Mouse (Mus musculus): ENCODE measurements around the gene Gnat3. TPM values are rescaled to one million over a fixed set of nuclear protein-coding genes. Genes with fewer than 3 reads are reported as not detected.

Gene Gnat3
- polyA plus RNA-seq, 1 experiment = not detected

DNA sequence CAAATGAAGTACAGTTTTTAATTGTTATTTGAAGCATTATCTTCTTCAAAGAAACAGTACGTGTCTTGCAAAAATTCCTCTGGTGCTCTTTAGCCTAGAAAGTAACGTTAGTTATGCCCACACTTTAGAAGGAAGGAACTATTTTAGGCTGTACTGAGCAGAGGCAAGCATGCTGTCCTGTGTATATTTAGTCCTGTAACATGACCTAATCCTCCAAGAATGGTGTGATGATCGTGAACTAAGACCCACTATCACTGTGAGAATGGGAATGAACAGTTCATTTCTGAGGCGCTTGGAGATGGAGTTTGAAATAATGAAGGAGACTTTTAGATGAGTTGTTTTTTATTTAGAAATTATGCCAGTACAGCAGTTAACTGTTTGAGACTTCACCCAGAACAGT is 20.4 kb downstream of the Gnat3 start:
- no peak for TF ChIP-seq CTCF (IDR thresholded peaks at IDR 0.05; ENCODE audit: extremely low read depth, insufficient read depth, insufficient read length, insufficient replicate concordance)
- no peak for TF ChIP-seq POLR2A (IDR thresholded peaks at IDR 0.05; ENCODE audit: low read depth, low read length)
- H3K4me1 ChIP-seq (ENCODE audit: control insufficient read depth, insufficient read depth, insufficient read length) = no peaks in the 10 kb centered on the region
- no peak for DNase-seq (ENCODE audit: low read depth in 1 of 2, low spot score in 2 of 2)
- H3K27ac ChIP-seq (ENCODE audit: insufficient read depth, low read length) = no peak overlapping the region
- H3K4me3 ChIP-seq (ENCODE audit: extremely low read depth, insufficient read depth, insufficient read length) = no peak overlapping the region
- no peaks in the 10 kb centered on the region for H3K36me3 ChIP-seq (ENCODE audit: control insufficient read depth, insufficient read depth, low read length)
- H3K27me3 ChIP-seq (ENCODE audit: control insufficient read depth, insufficient read depth, low read length) = no peaks in the 10 kb centered on the region
- 75% methylated on average over 4 of the region's 4 CpGs for WGBS

GRCm38 (mm10) chr5:17984522-17984921 is 22.2 kb downstream of the Gnat3 start:
- DNase-seq (ENCODE audit: low read depth in 1 of 2, low spot score in 2 of 2) = no peak
- Histone ChIP-seq H3K36me3 (ENCODE audit: control insufficient read depth, insufficient read depth, low read length) (no peaks in the 10 kb centered on the region), H3K4me1 (ENCODE audit: control insufficient read depth, insufficient read depth, insufficient read length) (no peaks in the 10 kb centered on the region), H3K4me3 (ENCODE audit: extremely low read depth, insufficient read depth, insufficient read length) (no peak overlapping the region), H3K27me3 (ENCODE audit: control insufficient read depth, insufficient read depth, low read length) (no peaks in the 10 kb centered on the region), H3K27ac (ENCODE audit: insufficient read depth, low read length) (no peak overlapping the region)
- 84% methylated on average over 3 of the region's 3 CpGs for WGBS
- TF ChIP-seq CTCF (IDR thresholded peaks at IDR 0.05; ENCODE audit: extremely low read depth, insufficient read depth, insufficient read length, insufficient replicate concordance) (no peak), POLR2A (IDR thresholded peaks at IDR 0.05; ENCODE audit: low read depth, low read length) (no peak)

GRCm38 (mm10) chr5:17986611-17987010 is 24.3 kb downstream of the Gnat3 start:
- no peak overlapping the region for H3K27ac ChIP-seq (ENCODE audit: insufficient read depth, low read length)
- WGBS = 86% methylated on average over 3 of the region's 3 CpGs
- no peak for DNase-seq (ENCODE audit: low read depth in 1 of 2, low spot score in 2 of 2)

DNA sequence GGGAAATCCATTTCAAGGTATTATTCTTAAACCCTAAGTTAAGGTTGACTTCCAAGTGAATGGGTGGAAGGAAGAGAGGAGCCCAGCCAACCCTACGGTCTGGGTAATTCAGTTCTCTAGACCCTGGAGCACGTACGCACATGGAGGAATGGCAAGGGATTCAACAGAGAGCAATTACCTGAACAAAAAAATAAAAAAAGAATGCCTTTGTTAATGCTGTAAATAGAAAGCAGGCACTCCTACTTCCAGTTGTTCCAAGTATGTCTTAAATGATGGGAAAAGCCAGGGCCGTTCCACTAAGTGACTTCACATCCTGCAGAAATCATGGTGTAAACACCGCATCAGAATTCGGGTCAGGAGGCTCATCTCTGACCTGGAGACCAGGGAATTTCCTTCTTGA is 28.3 kb downstream of the Gnat3 start:
- H3K36me3 ChIP-seq (ENCODE audit: control insufficient read depth, insufficient read depth, low read length) = no peaks in the 10 kb centered on the region

More at GRCm38 (mm10) chr5:17986611-17987010, 24.3 kb downstream of the Gnat3 start:
- H3K27me3 ChIP-seq (ENCODE audit: control insufficient read depth, insufficient read depth, low read length) = no peaks in the 10 kb centered on the region
- H3K4me1 ChIP-seq (ENCODE audit: control insufficient read depth, insufficient read depth, insufficient read length) = no peaks in the 10 kb centered on the region
- H3K36me3 ChIP-seq (ENCODE audit: control insufficient read depth, insufficient read depth, low read length) = no peaks in the 10 kb centered on the region
- no peak for TF ChIP-seq POLR2A (IDR thresholded peaks at IDR 0.05; ENCODE audit: low read depth, low read length)
- TF ChIP-seq CTCF (IDR thresholded peaks at IDR 0.05; ENCODE audit: extremely low read depth, insufficient read depth, insufficient read length, insufficient replicate concordance) = no peak
- H3K4me3 ChIP-seq (ENCODE audit: extremely low read depth, insufficient read depth, insufficient read length) = no peak overlapping the region

GRCm38 (mm10) chr5:17999570-17999969 is 37.2 kb downstream of the Gnat3 start:
- WGBS = 79% methylated on average over 2 of the region's 2 CpGs
- no peak overlapping the region for H3K27ac ChIP-seq (ENCODE audit: insufficient read depth, low read length)
- no peaks in the 10 kb centered on the region for H3K4me1 ChIP-seq (ENCODE audit: control insufficient read depth, insufficient read depth, insufficient read length)
- TF ChIP-seq POLR2A (IDR thresholded peaks at IDR 0.05; ENCODE audit: low read depth, low read length) = no peak
- TF ChIP-seq CTCF (IDR thresholded peaks at IDR 0.05; ENCODE audit: extremely low read depth, insufficient read depth, insufficient read length, insufficient replicate concordance) = no peak
- H3K36me3 ChIP-seq (ENCODE audit: control insufficient read depth, insufficient read depth, low read length) = no peaks in the 10 kb centered on the region
- H3K27me3 ChIP-seq (ENCODE audit: control insufficient read depth, insufficient read depth, low read length) = no peaks in the 10 kb centered on the region
- DNase-seq (ENCODE audit: low read depth in 1 of 2, low spot score in 2 of 2) = no peak
- H3K4me3 ChIP-seq (ENCODE audit: extremely low read depth, insufficient read depth, insufficient read length) = no peak overlapping the region

More for the DNA sequence above, 28.3 kb downstream of the Gnat3 start:
- no peak for TF ChIP-seq CTCF (IDR thresholded peaks at IDR 0.05; ENCODE audit: extremely low read depth, insufficient read depth, insufficient read length, insufficient replicate concordance)
- no peak for TF ChIP-seq POLR2A (IDR thresholded peaks at IDR 0.05; ENCODE audit: low read depth, low read length)
- H3K4me1 ChIP-seq (ENCODE audit: control insufficient read depth, insufficient read depth, insufficient read length) = no peaks in the 10 kb centered on the region
- DNase-seq (ENCODE audit: low read depth in 1 of 2, low spot score in 2 of 2) = no peak
- H3K4me3 ChIP-seq (ENCODE audit: extremely low read depth, insufficient read depth, insufficient read length) = no peak overlapping the region
- H3K27ac ChIP-seq (ENCODE audit: insufficient read depth, low read length) = no peak overlapping the region
- no peaks in the 10 kb centered on the region for H3K27me3 ChIP-seq (ENCODE audit: control insufficient read depth, insufficient read depth, low read length)
- WGBS = 90% methylated on average over 6 of the region's 6 CpGs

DNA sequence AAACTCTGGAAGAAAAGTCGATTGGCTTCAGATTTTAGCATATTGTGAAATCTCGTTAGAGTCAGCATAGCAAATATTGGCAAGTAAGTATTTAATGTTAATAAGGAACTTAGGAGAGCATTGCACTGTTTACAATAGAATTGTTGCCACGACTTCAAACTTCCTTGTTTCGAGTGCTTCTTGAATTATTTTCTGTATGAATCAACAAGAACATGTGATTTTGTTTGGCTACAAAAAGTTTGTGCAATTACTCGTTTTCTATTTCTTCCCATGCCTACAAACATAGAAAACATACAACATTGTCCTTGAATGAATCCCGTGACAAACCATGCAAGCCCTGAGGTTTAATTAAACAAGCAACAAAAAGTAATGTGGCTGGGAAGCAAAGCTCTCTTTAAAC is 37.8 kb downstream of the Gnat3 start:
- Histone ChIP-seq H3K4me3 (ENCODE audit: extremely low read depth, insufficient read depth, insufficient read length) (no peak overlapping the region), H3K27ac (ENCODE audit: insufficient read depth, low read length) (no peak overlapping the region), H3K36me3 (ENCODE audit: control insufficient read depth, insufficient read depth, low read length) (no peaks in the 10 kb centered on the region), H3K27me3 (ENCODE audit: control insufficient read depth, insufficient read depth, low read length) (no peaks in the 10 kb centered on the region), H3K4me1 (ENCODE audit: control insufficient read depth, insufficient read depth, insufficient read length) (no peaks in the 10 kb centered on the region)
- WGBS = 54% methylated on average over 6 of the region's 6 CpGs
- TF ChIP-seq POLR2A (IDR thresholded peaks at IDR 0.05; ENCODE audit: low read depth, low read length) (no peak), CTCF (IDR thresholded peaks at IDR 0.05; ENCODE audit: extremely low read depth, insufficient read depth, insufficient read length, insufficient replicate concordance) (no peak)
- no peak for DNase-seq (ENCODE audit: low read depth in 1 of 2, low spot score in 2 of 2)

- no peak overlapping the region for H3K27ac ChIP-seq (ENCODE audit: insufficient read depth, low read length)
- H3K4me3 ChIP-seq (ENCODE audit: extremely low read depth, insufficient read depth, insufficient read length) = no peak overlapping the region
- 92% methylated on average over 4 of the region's 4 CpGs for WGBS
- H3K36me3 ChIP-seq (ENCODE audit: control insufficient read depth, insufficient read depth, low read length) = no peaks in the 10 kb centered on the region
- no peaks in the 10 kb centered on the region for H3K4me1 ChIP-seq (ENCODE audit: control insufficient read depth, insufficient read depth, insufficient read length)
- DNase-seq (ENCODE audit: low read depth in 1 of 2, low spot score in 2 of 2) = no peak
- TF ChIP-seq POLR2A (IDR thresholded peaks at IDR 0.05; ENCODE audit: low read depth, low read length) (no peak), CTCF (IDR thresholded peaks at IDR 0.05; ENCODE audit: extremely low read depth, insufficient read depth, insufficient read length, insufficient replicate concordance) (no peak)
- no peaks in the 10 kb centered on the region for H3K27me3 ChIP-seq (ENCODE audit: control insufficient read depth, insufficient read depth, low read length)
These were observed 39.3 kb downstream of the Gnat3 start for GRCm38 (mm10) chr5:18001646-18002045.

Data from spleen, adult 2 months (tissue).